Mouse (Mus musculus) embryonic facial prominence, embryonic 12.5 days (tissue): ENCODE measurements around the gene Mdm2. TPM values are rescaled to one million over a fixed set of nuclear protein-coding genes. Genes with fewer than 3 reads are reported as not detected.
A peak's percentile ranks its signal among the peaks of the same experiment; 100 is the strongest.

Source experiments
- ATAC-seq: fragments of 200-750 bp; cut with Nextera tagmentation; 2 replicates; pipeline ENCODE4 v1.8.0; 2017; ENCODE audit not compliant: insufficient number of reproducible peaks, insufficient read depth, low FRiP score, low TSS enrichment
- H3K27ac ChIP-seq: fragments of 300-500 bp; sonication (generic); 2 replicates; pipeline ENCODE4 v1.5.1; 2016; ENCODE audit warnings: mild to moderate bottlenecking
- H3K27me3 ChIP-seq: fragments of 300-500 bp; sonication (generic); 2 replicates; pipeline ENCODE4 v1.6.1; 2016; ENCODE audit warnings: mild to moderate bottlenecking, moderate library complexity
- H3K36me3 ChIP-seq: fragments of 300-500 bp; sonication (generic); 2 replicates; pipeline ENCODE4 v1.6.1; 2016; ENCODE audit warnings: mild to moderate bottlenecking
- H3K4me1 ChIP-seq: fragments of 300-500 bp; sonication (generic); 2 replicates; pipeline ENCODE4 v1.6.1; 2016
- H3K4me2 ChIP-seq: fragments of 300-500 bp; sonication (generic); replicated peaks from 2 replicates; pipeline ENCODE4 v1.6.1; 2016; ENCODE audit warnings: mild to moderate bottlenecking, moderate library complexity
- H3K4me3 ChIP-seq: fragments of 300-500 bp; sonication (generic); 2 replicates; pipeline ENCODE4 v1.5.1; 2016; ENCODE audit warnings: mild to moderate bottlenecking
- H3K9ac ChIP-seq: fragments of 300-500 bp; sonication (generic); 2 replicates; pipeline ENCODE4 v1.6.1; 2016; ENCODE audit warnings: mild to moderate bottlenecking, moderate library complexity
- H3K9me3 ChIP-seq: fragments of 300-500 bp; sonication (generic); 2 replicates; pipeline ENCODE4 v1.6.1; 2016; ENCODE audit warnings: mild to moderate bottlenecking, moderate library complexity
- WGBS: fragments of 180-500 bp; shearing (Covaris S2); methylation state at CpG from one replicate; pipeline ENCODE4 v1.1.7; 2016; 5-methylcytosine and 5-hydroxymethylcytosine counted together
- polyA plus RNA-seq: library from polyadenylated mRNA; unstranded; fragments of >200 nt; fragmentation: Nextera tagmentation; extraction: Ambion mirVana; gene quantifications from 2 replicates; pipeline ENCODE4 v1.2.1, GENCODE M21; 2016

The Mdm2 gene
- polyA plus RNA-seq, 1 experiment from 2014 or later = 55.9 TPM

- H3K27ac ChIP-seq = no peak overlapping the region
- no peaks in the 10 kb centered on the region for H3K36me3 ChIP-seq
- 0 out of 2 replicates have a peak, but pooled peaks cover 5% of the 10 kb centered on the region for H3K4me1 ChIP-seq
- 79% methylated on average over 8 of the region's 8 CpGs for WGBS
- H3K4me3 ChIP-seq = no peak overlapping the region
- no peaks in the 10 kb centered on the region for H3K9me3 ChIP-seq
- no peak overlapping the region for H3K9ac ChIP-seq
- no peak for ATAC-seq
- H3K27me3 ChIP-seq = no peaks in the 10 kb centered on the region
- H3K4me2 ChIP-seq = no peak overlapping the region
Measured at GRCm38 (mm10) chr10:117644429-117644748, 66.2 kb downstream of the Mdm2 start.

- no peak overlapping the region for H3K4me3 ChIP-seq
- H3K27ac ChIP-seq = no peak overlapping the region
- H3K27me3 ChIP-seq = no peaks in the 10 kb centered on the region
- 0 out of 2 replicates have a peak, but pooled peaks cover 5% of the 10 kb centered on the region for H3K4me1 ChIP-seq
- H3K9ac ChIP-seq = no peak overlapping the region
- no peak for ATAC-seq
- H3K4me2 ChIP-seq = no peak overlapping the region
- WGBS = 86% methylated on average over 12 of the region's 12 CpGs
- H3K36me3 ChIP-seq = no peaks in the 10 kb centered on the region
- H3K9me3 ChIP-seq = no peaks in the 10 kb centered on the region
Measured at GRCm38 (mm10) chr10:117643711-117644428, 66.7 kb downstream of the Mdm2 start.

GRCm38 (mm10) chr10:117643302-117643701, 67.3 kb downstream of the Mdm2 start:
- Histone ChIP-seq H3K9me3 (no peaks in the 10 kb centered on the region), H3K4me2 (no peak overlapping the region), H3K4me1 (0 out of 2 replicates have a peak, but pooled peaks cover 5% of the 10 kb centered on the region), H3K36me3 (no peaks in the 10 kb centered on the region), H3K4me3 (no peak overlapping the region), H3K27me3 (no peaks in the 10 kb centered on the region), H3K9ac (no peak overlapping the region), H3K27ac (no peak overlapping the region)
- WGBS = 73% methylated on average over 6 of the region's 6 CpGs
- ATAC-seq = no peak

GRCm38 (mm10) chr10:117642491-117643262, 67.9 kb downstream of the Mdm2 start:
- Histone ChIP-seq H3K4me2 (no peak overlapping the region), H3K27ac (no peak overlapping the region), H3K9me3 (no peaks in the 10 kb centered on the region), H3K4me3 (no peak overlapping the region), H3K4me1 (0 out of 2 replicates have a peak, but pooled peaks cover 6% of the 10 kb centered on the region), H3K9ac (no peak overlapping the region), H3K36me3 (no peaks in the 10 kb centered on the region), H3K27me3 (no peaks in the 10 kb centered on the region)
- 92% methylated on average over 15 of the region's 15 CpGs for WGBS
- no peak for ATAC-seq

GRCm38 (mm10) chr10:117642201-117642450, 68.4 kb downstream of the Mdm2 start:
- 0 out of 2 replicates have a peak, but pooled peaks cover 7% of the 10 kb centered on the region for H3K4me1 ChIP-seq
- WGBS = 73% methylated on average over 9 of the region's 9 CpGs
- H3K9ac ChIP-seq = no peak overlapping the region
- H3K36me3 ChIP-seq = no peaks in the 10 kb centered on the region
- H3K4me3 ChIP-seq = no peak overlapping the region
- no peak overlapping the region for H3K4me2 ChIP-seq
- no peaks in the 10 kb centered on the region for H3K9me3 ChIP-seq
- no peaks in the 10 kb centered on the region for H3K27me3 ChIP-seq
- no peak for ATAC-seq
- H3K27ac ChIP-seq = no peak overlapping the region

- Histone ChIP-seq H3K9ac (no peak overlapping the region), H3K4me3 (0 out of 2 replicates have a peak overlapping the region, but pooled peaks have one; percentile 7), H3K36me3 (no peaks in the 10 kb centered on the region), H3K4me2 (peak overlapping the region; percentile 38), H3K27me3 (no peaks in the 10 kb centered on the region), H3K4me1 (0 out of 2 replicates have a peak, but pooled peaks cover 7% of the 10 kb centered on the region), H3K9me3 (no peaks in the 10 kb centered on the region), H3K27ac (no peak overlapping the region)
- no peak for ATAC-seq
- 42% methylated on average over 20 of the region's 20 CpGs for whole genome bisulfite sequencing
Measured at GRCm38 (mm10) chr10:117641400-117642200, 69.0 kb downstream of the Mdm2 start.

GRCm38 (mm10) chr10:117640595-117641078, 69.9 kb downstream of the Mdm2 start:
- Histone ChIP-seq H3K27me3 (no peaks in the 10 kb centered on the region), H3K4me3 (no peak overlapping the region), H3K9ac (no peak overlapping the region), H3K9me3 (no peaks in the 10 kb centered on the region), H3K36me3 (no peaks in the 10 kb centered on the region), H3K4me1 (0 out of 2 replicates have a peak, but pooled peaks cover 7% of the 10 kb centered on the region), H3K4me2 (no peak overlapping the region), H3K27ac (no peak overlapping the region)
- ATAC-seq = no peak
- WGBS = 78% methylated on average over 7 of the region's 7 CpGs

GRCm38 (mm10) chr10:117639899-117640594, 70.5 kb downstream of the Mdm2 start:
- Histone ChIP-seq H3K4me2 (no peak overlapping the region), H3K27ac (no peak overlapping the region), H3K27me3 (no peaks in the 10 kb centered on the region), H3K9ac (no peak overlapping the region), H3K4me1 (0 out of 2 replicates have a peak, but pooled peaks cover 7% of the 10 kb centered on the region), H3K9me3 (no peaks in the 10 kb centered on the region), H3K36me3 (no peaks in the 10 kb centered on the region), H3K4me3 (no peak overlapping the region)
- 50% methylated on average over 21 of the region's 21 CpGs for WGBS
- ATAC-seq = no peak

GRCm38 (mm10) chr10:117639221-117639599, 71.3 kb downstream of the Mdm2 start:
- H3K4me3 ChIP-seq = no peak overlapping the region
- H3K4me1 ChIP-seq = 0 out of 2 replicates have a peak, but pooled peaks cover 7% of the 10 kb centered on the region
- H3K4me2 ChIP-seq = no peak overlapping the region
- no peak for ATAC-seq
- H3K9ac ChIP-seq = no peak overlapping the region
- WGBS = 86% methylated on average over 8 of the region's 8 CpGs
- H3K27me3 ChIP-seq = no peaks in the 10 kb centered on the region
- H3K36me3 ChIP-seq = no peaks in the 10 kb centered on the region
- no peaks in the 10 kb centered on the region for H3K9me3 ChIP-seq
- no peak overlapping the region for H3K27ac ChIP-seq
